Comparison of ENCODE assay signal across 16 mouse cellular contexts in the genomic region with DNA sequence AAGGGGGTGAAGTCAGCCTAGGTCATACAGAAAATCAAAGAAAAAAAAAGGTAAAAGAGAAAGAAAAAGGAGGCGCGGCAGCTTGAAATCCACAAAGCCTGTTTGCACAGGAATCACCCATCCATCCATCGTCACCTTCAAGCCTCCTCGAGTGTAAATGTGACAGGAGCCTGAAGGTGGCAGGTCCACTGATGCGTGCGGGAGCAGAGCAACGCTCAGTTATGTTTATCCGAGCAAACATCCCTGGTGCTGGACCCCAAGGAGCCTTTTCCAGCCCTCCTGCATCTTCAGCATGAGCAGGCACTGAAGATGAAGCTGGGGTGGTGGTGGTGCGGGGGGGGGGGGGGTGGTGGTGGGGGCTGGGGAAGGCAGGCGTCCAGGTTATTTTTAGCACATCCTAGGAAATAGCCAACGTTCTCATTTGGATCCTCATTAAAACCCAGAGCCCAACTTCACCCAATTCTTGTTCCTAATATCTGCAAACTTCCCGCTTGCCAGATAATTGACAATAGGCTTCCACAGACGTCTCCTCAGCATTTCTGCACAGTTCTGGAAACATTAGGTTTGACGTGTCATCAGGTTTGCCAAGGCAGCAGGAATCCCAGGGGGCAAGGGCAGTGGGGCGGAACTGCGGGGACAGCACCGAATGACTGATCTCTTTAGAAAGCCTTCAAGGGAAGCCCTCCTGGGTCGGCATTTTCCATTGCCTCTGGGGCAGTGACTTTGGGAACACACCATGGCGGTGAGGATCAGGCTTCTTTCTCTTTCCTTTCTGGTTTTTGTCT. TPM values are rescaled to one million over a fixed set of nuclear protein-coding genes. Genes with fewer than 3 reads are reported as not detected.
DNase-seq lines count a peak whose midpoint lies in the region; ATAC-seq lines count a peak whose summit lies in the region.
"Had no signal": no experiment of that assay in that cellular context is flagged by ENCODE, and none has a peak within 500 bp of the region (broad histone marks: within the 10 kb centered on the region; RNA-seq: fewer than 3 reads in every experiment).

No protein-coding gene starts in this region.

- no peak for ATAC-seq in heart, embryonic 15.5 days (replicated peaks; ENCODE audit: insufficient number of reproducible peaks, insufficient read depth, low FRiP score, low read depth)
- no peak for ATAC-seq in midbrain, embryonic 15.5 days (replicated peaks)

- H3K9me3 ChIP-seq in heart, embryonic 15.5 days (replicated peaks) = 0 out of 2 replicates have a peak, but pooled peaks cover 4% of the 10 kb centered on the region
- H3K9me3 ChIP-seq in midbrain, embryonic 10.5 days (replicated peaks) = 0 out of 2 replicates have a peak, but pooled peaks cover 7% of the 10 kb centered on the region
- H3K9me3 ChIP-seq in midbrain, embryonic 15.5 days = no peaks in the 10 kb centered on the region
- H3K9me3 ChIP-seq: G1E had no signal

- no peak overlapping the region for H3K9ac ChIP-seq in heart, embryonic 15.5 days
- H3K9ac ChIP-seq in midbrain, embryonic 15.5 days = no peak overlapping the region
- H3K9ac ChIP-seq: limb, embryonic 12.5 days; neural tube, embryonic 13.5 days had no signal

- no peak overlapping the region for H3K27ac ChIP-seq in heart, embryonic 15.5 days
- H3K27ac ChIP-seq in midbrain, embryonic 10.5 days (replicated peaks) = 0 out of 2 replicates have a peak overlapping the region, but pooled peaks have one; percentile 17
- no peak overlapping the region for H3K27ac ChIP-seq in midbrain, embryonic 15.5 days
- H3K27ac ChIP-seq: forebrain, embryonic 10.5 days; limb, embryonic 12.5 days; neural tube, embryonic 13.5 days had no signal

- no peaks in the 10 kb centered on the region for H3K27me3 ChIP-seq in heart, embryonic 15.5 days
- no peaks in the 10 kb centered on the region for H3K27me3 ChIP-seq in midbrain, embryonic 10.5 days (ENCODE audit: low read depth, poor library complexity, severe bottlenecking)
- no peaks in the 10 kb centered on the region for H3K27me3 ChIP-seq in midbrain, embryonic 15.5 days (replicated peaks)
- H3K27me3 ChIP-seq: neural tube, embryonic 13.5 days had no signal

- H3K4me3 ChIP-seq in heart, embryonic 15.5 days = 0 out of 2 replicates have a peak overlapping the region, but pooled peaks have one; percentile 11
- no peak overlapping the region for H3K4me3 ChIP-seq in midbrain, embryonic 10.5 days
- no peak overlapping the region for H3K4me3 ChIP-seq in midbrain, embryonic 15.5 days
- H3K4me3 ChIP-seq: forebrain, embryonic 10.5 days; limb, embryonic 12.5 days; neural tube, embryonic 13.5 days had no signal

- intact Hi-C loops in heart, postnatal 36 days (cut with DNase I) = no loop called here

- 27% methylated on average over 18 of the region's 19 CpGs for WGBS in heart, embryonic 15.5 days
- WGBS in midbrain, embryonic 10.5 days = 37% methylated on average over 19 of the region's 19 CpGs
- WGBS in midbrain, embryonic 15.5 days = 34% methylated on average over 18 of the region's 19 CpGs

- peaks cover 6% of the 10 kb centered on the region for H3K4me1 ChIP-seq in heart, embryonic 15.5 days (replicated peaks)
- H3K4me1 ChIP-seq in midbrain, embryonic 10.5 days = peaks cover 17% of the 10 kb centered on the region
- H3K4me1 ChIP-seq in midbrain, embryonic 15.5 days = peaks cover 3% of the 10 kb centered on the region; the same call in 1 of the 2 replicates

- no peaks in the 10 kb centered on the region for H3K36me3 ChIP-seq in heart, embryonic 15.5 days
- no peaks in the 10 kb centered on the region for H3K36me3 ChIP-seq in midbrain, embryonic 10.5 days
- no peaks in the 10 kb centered on the region for H3K36me3 ChIP-seq in midbrain, embryonic 15.5 days (replicated peaks)
- H3K36me3 ChIP-seq: forebrain, embryonic 10.5 days; G1E; limb, embryonic 12.5 days; neural tube, embryonic 13.5 days had no signal

- DNase-seq in adrenal gland, postnatal 36 days = peak; percentile 5
- no peak for DNase-seq in adrenal gland, postnatal 4 days (ENCODE audit: low spot score in 2 of 2)
- DNase-seq in heart, postnatal 36 days = no peak
- DNase-seq in midbrain, embryonic 10.5 days (ENCODE audit: low spot score) = no peak
- DNase-seq in retina, embryonic 14.5 days (ENCODE audit: low spot score) = peak; percentile 62
- DNase-seq in right cerebral cortex, adult 18-20 months = no peak
- DNase-seq: gastrocnemius, postnatal 10 days; lung, adult 2 months; thymus, postnatal 14 days had no signal

- H3K4me2 ChIP-seq in heart, embryonic 15.5 days = peak overlapping the region; percentile 52
- no peak overlapping the region for H3K4me2 ChIP-seq in midbrain, embryonic 15.5 days
- H3K4me2 ChIP-seq: limb, embryonic 12.5 days; neural tube, embryonic 13.5 days had no signal

RNA-seq across cellular contexts. Expression of gene Rgs6, which starts 0.9 kb away (rescaled TPM):
- under 1 TPM; 0.66 to 0.79 TPM for total RNA-seq in adrenal gland, postnatal 36 days (2021)
- 1 to 10 TPM; 1.4 to 2.9 TPM for total RNA-seq in adrenal gland, postnatal 4 days (2021)
- 11.2 and 12.3 TPM in 2 replicates for polyA plus RNA-seq in heart, embryonic 15.5 days (2015; fragmentation: Nextera tagmentation; extraction: Ambion mirVana)
- total RNA-seq in heart, postnatal 36 days (2021) = 10 to 100 TPM; 10.7 to 11.7 TPM
- 0.33 and 0.78 TPM in 2 replicates for polyA plus RNA-seq in midbrain, embryonic 10.5 days (2016; fragmentation: Nextera tagmentation; extraction: Ambion mirVana)
- polyA plus RNA-seq in midbrain, embryonic 15.5 days (2015; fragmentation: Nextera tagmentation; extraction: Ambion mirVana) = 14.3 and 15.5 TPM in 2 replicates
- total RNA-seq: megakaryocyte-erythroid progenitor cell, adult 5-6 weeks had no signal
- polyA plus RNA-seq: G1E had no signal

Comparison
In these comparisons a context has a peak if more than half of its experiments do, and no peak if none do; other contexts are left out.
1. DNase-seq: peak in adrenal gland, postnatal 36 days (2 of 2) and retina, embryonic 14.5 days (single experiment); none in adrenal gland, postnatal 4 days (0 of 2), heart, postnatal 36 days (0 of 2), midbrain, embryonic 10.5 days (single experiment) and right cerebral cortex, adult 18-20 months (single experiment).